Mouse (Mus musculus): ENCODE data around the gene Usp4.
"Not testable (repeated sequence)": the region's sequence is repeated elsewhere in the genome, so short reads cannot be mapped to it uniquely, and the experiment has no call there.

Usp4 gene

DNA sequence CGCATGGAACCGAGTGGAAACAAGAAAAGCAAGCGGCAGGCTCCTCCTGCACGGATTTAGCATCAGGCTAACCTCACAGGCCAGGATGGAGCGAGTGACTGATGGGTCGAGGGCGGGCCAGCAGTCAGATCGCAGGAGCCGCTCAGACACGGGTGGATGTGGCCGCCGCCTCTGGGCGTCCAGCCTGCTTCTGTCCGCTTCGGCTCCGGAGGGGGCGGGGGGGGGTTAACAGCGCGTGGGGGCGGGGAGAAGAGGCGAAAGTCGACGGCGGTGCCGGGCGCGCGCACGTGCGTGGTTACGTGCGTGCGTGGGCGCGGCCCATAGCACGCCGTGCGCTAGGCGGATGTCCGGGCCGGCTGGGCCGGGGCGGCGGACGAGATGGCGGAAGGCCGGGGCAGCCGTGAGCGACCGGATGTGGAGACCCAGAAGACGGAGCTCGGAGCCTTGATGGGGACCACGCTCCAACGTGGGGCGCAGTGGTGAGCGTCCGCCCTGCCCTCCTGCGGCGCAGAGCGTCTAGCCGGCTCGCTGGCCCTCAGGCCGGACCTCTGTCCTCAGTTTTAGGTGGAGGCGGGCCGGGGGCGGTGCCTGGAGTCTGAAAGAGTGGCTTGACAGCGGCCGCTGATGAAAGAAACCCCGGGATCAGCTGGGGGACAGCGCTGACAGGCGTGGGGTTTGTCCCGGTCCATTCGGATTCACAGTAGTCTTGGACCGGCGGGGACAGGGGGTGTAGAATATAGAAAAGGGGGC, at the start of gene Usp4:
Usp4 (plus strand) TSS at position 314 of the 750 bp plus-strand sequence.
- peak; percentile 84 to 94 for DNase-seq

DNA sequence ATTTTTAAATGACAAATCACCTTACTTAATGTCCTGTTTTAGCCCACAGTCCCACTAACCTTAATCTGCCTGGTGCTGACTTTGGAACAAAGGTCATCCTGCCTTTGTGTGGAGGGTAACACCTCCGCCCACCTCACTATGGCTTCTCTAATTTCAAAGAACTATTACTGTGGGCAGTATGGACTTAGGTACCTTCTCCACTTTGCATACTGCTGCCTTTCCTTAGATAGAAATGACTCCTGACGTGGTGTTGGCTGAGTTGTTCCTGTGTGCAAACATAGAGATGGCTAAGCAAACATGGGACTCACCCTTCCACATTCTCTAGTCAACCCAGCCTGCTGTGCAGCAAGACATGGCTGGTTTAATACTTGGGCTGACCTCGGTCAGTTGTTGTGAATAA, 45.8 kb upstream of the Usp4 start:
- DNase-seq, result no peak

DNA sequence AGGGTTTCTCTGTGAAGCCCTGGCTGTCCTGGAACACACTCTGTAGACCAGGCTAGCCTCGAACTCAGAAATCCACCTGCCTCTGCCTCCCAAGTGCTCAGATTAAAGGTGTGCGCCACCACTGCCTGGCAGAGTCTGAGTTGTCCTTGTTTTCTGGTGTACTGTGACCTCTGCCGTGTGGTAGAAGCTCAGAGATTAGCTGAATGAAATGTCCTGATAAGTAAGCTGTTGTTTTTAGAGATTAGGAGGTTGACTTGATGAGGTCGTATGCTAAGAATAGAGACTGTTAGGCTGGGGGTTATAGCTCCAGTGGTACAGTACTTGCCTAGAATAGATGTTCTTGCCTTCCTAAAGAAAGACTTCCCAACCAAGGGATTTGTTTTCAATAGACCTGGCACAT, 42.9 kb upstream of the Usp4 start:
- no peak for DNase-seq

- DNase-seq, result peak in 1 of 2 experiments; percentile 23
Measured at GRCm38 (mm10) chr9:108305170-108305569, 42.5 kb upstream of the Usp4 start.

DNA sequence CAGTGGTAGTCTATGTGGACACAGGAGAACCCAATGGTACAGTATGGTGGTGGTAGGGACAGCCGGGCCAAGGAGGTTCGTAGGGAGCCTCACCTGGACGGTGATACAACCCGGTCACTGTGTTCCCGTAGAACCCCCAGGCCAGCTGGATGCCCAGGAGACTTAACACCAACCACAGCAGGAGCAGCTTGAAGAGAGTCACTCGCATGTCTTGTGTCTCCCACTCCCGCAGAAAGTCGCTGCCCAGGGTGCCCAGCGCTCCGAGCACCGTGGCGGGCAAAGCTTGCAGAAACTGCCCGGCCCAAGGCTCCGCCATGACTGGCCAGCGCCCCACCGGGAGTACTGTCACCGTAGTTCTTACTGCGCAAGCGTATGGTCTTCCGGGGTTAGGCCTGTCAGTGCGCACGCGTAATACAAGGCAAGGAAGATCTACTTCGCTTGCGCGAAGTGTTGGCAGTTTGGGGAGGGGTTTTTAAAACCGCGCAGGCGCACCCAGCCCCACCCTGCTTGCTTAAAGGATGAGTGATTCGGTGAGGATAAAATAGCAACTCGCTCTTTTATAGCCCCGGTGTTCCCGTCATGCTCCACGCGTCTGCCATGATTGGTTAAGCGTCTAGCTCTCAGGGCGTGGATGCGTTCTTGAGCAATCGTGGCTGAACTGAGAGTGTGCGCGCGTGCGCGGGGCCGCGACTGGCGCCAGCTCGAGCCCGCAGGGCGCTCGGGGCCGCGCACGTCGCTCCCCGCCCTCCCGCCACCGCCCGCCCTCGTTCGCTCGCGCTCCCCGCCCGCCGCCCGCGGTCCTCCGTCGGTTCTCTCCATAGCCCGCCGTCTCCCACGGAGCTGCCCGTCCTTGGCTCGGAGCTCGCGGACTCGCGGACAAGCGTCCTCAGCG, 41.8 kb upstream of the Usp4 start, which contains the start of the genes Rhoa and Tcta:
Rhoa (plus strand) TSS at position 501 of the 892 bp plus-strand sequence.
Tcta (minus strand) TSS at position 532 of the 892 bp plus-strand sequence.
- peak; percentile 97 to 99 for DNase-seq

- peak; percentile 73 to 79 for DNase-seq
Measured at GRCm38 (mm10) chr9:108306571-108306980, 41.1 kb upstream of the Usp4 start.

DNA sequence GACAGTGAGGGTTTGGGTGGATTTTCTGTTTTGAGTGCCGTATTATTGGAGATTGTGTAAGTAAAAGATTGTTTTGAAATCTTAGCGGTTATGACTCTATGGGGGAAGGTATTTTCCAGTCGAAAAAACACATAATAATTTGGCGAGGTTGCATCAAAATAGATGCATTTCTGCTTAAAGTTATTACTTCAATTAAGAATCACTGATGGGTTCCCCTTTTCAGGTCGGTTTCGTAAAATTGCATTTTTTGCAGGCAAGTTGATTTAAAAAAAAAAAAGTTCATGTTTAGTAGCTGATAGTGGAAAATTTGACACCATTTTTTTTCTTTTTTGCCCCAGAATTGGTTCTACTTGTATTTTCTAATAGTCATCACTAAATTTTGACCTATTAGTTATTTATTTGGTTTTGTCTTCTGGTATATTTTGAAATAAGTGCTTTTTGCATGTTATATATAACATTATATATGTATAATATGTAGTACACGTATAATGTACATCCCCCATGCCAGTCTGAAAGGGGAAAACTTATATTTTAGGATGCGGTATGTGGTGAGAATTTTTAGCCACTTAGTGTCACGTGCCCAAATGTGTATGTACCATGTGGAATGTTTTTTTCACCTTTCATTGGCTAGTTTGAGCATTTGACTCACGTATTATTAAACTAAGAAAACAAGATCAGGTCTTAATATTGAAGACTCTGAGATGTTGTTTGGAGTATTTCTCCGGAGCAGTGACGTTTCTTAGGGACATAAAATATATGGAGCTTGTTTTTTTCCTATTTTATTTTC, 40.4 kb upstream of the Usp4 start:
- DNase-seq, result no peak

GRCm38 (mm10) chr9:108308141-108308540, 39.5 kb upstream of the Usp4 start:
- no peak for DNase-seq

- no peak for DNase-seq
Measured at GRCm38 (mm10) chr9:108317572-108317971, 30.1 kb upstream of the Usp4 start.

- no peak for DNase-seq
Measured at GRCm38 (mm10) chr9:108318462-108318861, 29.2 kb upstream of the Usp4 start.

DNA sequence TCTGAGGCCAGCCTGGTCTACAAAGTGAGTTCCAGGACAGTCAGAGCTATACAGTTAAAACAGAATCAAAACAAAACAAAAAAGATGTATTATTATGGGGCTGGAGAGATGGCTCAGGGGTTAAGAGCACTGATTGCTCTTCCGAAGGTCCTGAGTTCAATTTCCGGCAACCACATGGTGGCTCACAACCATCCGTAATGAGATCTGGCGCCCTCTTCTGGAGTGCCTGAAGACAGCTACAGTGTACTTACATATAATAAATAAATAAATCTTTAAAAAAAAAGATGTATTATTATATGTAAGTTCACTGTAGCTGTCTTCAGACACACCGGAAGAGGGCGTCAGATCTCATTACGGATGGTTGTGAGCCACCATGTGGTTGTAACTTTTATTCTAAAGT, 25.6 kb upstream of the Usp4 start:
- not testable (repeated sequence) for DNase-seq

DNA sequence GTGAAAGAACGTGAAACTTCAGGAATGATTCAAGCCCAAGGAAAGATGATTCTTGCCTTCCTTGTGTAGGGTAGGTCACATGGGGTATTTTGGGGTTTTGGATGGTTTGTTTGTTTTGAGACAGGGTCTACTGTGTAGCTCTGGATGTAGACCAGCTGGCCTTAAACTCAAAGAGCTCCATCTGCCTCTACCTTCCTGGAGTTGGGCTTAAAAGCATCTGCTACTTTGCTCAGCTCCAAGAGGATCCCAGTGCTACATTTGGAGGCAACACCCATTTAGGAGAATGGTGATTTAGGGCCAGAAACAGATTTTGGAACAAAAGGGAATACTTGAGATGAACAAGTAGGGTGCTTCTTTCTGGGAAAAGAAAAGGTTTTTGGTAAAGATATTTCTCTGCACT, 22.9 kb upstream of the Usp4 start:
- peak; percentile 37 to 52 for DNase-seq

DNA sequence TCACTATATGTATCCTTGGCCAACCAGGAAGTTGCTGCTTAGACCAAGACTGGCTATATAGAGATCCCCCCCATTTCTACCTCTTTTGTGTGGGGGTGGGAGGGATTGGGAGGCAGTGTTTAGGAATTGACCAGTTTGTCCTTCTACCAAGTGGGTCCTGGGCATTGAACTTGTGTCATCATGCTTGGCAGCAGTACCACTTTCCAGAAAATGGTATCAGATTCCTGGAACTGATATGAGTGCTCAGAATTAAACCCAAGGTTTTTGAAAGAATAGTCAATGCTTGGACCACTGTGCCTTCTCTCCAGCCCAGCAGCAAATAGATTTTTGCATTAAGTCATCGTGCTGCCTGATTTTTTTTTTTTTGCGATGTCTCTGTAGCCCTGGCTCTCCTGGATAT, 21.8 kb upstream of the Usp4 start:
- DNase-seq, result no peak

DNA sequence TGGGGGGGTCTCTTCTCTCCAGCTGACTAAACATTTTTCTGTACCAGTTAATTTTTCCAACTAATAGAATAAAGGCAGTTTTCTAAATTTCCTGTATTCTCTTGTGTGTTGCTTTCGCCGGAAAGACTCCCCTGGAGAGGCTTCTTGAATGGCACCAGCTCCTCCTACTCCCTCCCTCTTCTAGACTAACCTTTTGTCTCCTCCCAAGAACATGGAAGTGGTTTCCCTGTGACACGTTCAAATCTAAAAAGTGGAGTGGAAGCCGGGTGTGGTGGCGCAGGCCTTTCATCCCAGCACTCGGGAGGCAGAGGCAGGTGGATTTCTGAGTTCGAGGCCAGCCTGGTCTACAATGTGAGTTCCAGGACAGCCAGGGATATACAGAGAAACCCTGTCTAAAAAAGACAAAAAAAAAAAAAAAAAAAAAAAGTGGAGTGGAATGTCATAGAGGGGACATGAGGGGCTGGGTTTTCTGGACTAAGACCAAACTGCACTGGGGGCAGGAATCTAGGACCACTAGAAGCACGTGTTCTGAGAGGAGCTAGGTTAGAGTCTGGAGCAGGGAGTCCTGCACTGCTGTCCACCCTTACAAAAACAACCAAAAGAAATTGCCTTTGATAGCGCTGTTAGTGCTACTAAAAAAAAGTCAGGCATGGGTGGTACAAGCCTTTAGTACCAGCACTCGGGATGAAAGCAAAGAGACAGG, 9.7 kb upstream of the Usp4 start:
- no peak for DNase-seq

- DNase-seq, result no peak
Measured at GRCm38 (mm10) chr9:108338551-108338885, 9.1 kb upstream of the Usp4 start.

- DNase-seq, result peak; percentile 82 to 83
Measured at GRCm38 (mm10) chr9:108338886-108339781, 8.5 kb upstream of the Usp4 start, which contains the start of gene Gpx1. Gpx1 (plus strand) TSS chr9:108338903.

DNA sequence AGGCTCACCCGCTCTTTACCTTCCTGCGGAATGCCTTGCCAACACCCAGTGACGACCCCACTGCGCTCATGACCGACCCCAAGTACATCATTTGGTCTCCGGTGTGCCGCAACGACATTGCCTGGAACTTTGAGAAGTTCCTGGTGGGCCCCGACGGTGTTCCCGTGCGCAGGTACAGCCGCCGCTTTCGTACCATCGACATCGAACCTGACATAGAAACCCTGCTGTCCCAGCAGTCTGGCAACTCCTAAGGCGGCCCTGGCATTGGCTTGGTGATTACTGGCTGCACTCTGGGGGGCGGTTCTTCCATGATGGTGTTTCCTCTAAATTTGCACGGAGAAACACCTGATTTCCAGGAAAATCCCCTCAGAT, 7.8 kb upstream of the Usp4 start:
- peak; percentile 25 to 36 for DNase-seq

- DNase-seq, result no peak
Measured at GRCm38 (mm10) chr9:108340258-108341138, 7.2 kb upstream of the Usp4 start.

DNA sequence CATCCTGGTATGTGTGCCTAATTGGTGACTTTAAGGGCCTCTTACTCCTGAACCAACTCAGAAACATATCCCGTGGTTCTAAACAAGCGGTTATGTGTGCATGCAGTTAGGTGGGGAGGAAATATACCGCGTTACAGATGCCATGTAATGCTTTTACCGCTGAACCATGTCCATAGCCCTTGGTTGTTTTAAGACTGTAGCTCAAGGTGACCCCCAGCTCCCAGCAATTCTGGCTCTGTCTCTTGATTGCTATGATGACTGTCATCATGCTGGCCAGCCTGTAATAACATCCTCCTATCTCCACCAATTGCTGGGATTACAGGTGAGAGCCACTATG, 6.5 kb upstream of the Usp4 start:
- no peak for DNase-seq

DNA sequence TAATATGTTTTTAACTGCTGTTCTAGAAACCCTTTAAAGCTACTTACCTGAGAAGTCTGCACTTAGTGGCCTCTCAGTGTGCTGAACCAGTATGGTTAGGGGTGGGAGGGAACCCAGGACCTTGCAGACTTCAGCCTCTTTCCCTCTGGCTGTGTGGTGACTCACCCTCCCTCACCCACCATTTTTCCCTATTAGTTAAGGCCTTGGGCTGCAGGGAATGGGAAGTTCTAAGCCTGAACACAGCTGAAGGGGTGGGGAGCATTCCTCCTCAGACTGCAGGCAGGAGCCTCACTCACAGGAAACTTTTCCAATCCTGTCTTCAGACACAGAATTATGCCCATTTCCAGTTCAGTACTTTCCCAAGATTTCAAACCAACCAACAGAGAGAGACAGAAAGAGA, 5.9 kb upstream of the Usp4 start:
- no peak for DNase-seq

Measured in cerebellum, adult 18-20 months (tissue).